Mouse (Mus musculus): Measurements from ENCODE around the gene Plekha3. TPM values are rescaled to one million over a fixed set of nuclear protein-coding genes. Genes with fewer than 3 reads are reported as not detected.

Gene Plekha3
- polyA plus RNA-seq, 1 experiment from 2014 or later = 9.5 TPM

DNA sequence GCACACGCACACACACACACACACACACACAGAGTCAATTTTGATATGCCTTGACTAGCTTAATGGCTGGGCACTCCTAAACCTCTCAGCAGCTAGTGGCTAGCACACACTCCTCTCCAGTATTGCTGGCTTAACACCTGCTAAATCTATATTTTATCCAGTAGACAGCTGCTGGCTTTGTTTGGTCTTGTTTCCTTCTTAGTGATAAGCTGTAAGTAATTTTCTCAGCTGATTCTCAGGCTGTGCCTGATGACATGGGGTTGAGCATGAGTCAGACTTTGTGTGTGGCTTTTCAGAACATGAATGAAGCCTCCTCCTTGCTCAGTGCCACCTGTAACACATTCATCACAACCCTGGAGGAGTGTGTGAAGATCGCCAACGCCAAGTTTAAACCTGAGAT is 11.9 kb downstream of the Plekha3 start:
- H3K9me3 ChIP-seq = no peaks in the 10 kb centered on the region
- H3K27me3 ChIP-seq (replicated peaks) = no peaks in the 10 kb centered on the region
- no peak overlapping the region for H3K4me2 ChIP-seq (replicated peaks)
- H3K36me3 ChIP-seq = peaks cover 30% of the 10 kb centered on the region
- H3K4me1 ChIP-seq (replicated peaks) = no peaks in the 10 kb centered on the region
- ATAC-seq = no peak
- 88% methylated on average over 3 of the region's 3 CpGs for WGBS
- no peak overlapping the region for H3K27ac ChIP-seq
- H3K9ac ChIP-seq = no peak overlapping the region
- no peak overlapping the region for H3K4me3 ChIP-seq (replicated peaks)

DNA sequence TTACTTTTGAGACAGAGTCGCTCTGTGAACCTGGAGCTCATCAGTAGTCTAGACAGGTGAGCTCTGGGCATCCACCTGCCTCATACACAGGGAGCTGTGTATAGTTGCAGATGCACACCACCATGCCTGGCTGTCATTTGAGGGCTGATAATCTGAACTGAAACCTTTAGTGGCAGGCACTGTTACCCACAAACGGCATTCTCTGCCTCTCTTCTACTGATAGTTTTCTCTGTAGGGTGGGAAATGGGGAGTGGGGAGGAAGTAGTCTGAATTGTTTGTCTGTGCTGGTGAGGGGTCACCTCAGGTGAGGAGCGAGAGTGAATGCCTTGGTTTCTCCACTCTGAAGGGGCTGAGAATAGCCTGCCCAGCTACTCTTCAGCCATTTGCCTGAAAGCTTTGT is 12.5 kb downstream of the Plekha3 start:
- 68% methylated on average over 3 of the region's 3 CpGs for WGBS
- Histone ChIP-seq H3K36me3 (peaks cover 30% of the 10 kb centered on the region), H3K9me3 (no peaks in the 10 kb centered on the region)

DNA sequence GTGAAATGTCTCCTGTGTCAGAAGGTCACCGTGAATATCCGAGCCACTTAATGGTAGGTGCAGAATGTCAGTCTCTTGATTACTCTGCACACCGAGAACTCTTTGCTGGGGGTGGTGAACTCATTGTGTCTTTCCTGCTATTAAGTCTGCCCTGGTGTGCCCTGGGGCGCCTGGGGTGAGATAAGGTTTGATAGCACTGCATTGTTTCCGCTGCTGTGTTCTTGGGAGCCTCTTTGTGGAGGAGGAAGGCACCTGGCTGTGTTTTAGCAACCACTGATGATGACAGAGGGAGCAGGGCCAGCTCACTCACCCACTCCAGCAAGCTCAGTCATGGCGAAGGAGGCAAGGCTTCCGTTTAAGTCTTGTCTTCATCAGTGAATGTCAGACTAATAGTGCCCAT is 13.1 kb downstream of the Plekha3 start:
- WGBS = 49% methylated on average over 7 of the region's 7 CpGs
- no peak overlapping the region for H3K9ac ChIP-seq
- H3K27me3 ChIP-seq (replicated peaks) = no peaks in the 10 kb centered on the region
- ATAC-seq = peak; percentile 31; the same call in 1 of the 2 replicates
- no peak overlapping the region for H3K4me3 ChIP-seq (replicated peaks)
- H3K27ac ChIP-seq = no peak overlapping the region
- H3K4me2 ChIP-seq (replicated peaks) = no peak overlapping the region
- no peaks in the 10 kb centered on the region for H3K9me3 ChIP-seq
- no peaks in the 10 kb centered on the region for H3K4me1 ChIP-seq (replicated peaks)
- peaks cover 35% of the 10 kb centered on the region for H3K36me3 ChIP-seq

More for the DNA sequence above, 12.5 kb downstream of the Plekha3 start:
- Histone ChIP-seq H3K4me1 (replicated peaks) (no peaks in the 10 kb centered on the region), H3K27ac (no peak overlapping the region), H3K9ac (no peak overlapping the region), H3K4me3 (replicated peaks) (no peak overlapping the region), H3K27me3 (replicated peaks) (no peaks in the 10 kb centered on the region), H3K4me2 (replicated peaks) (no peak overlapping the region)
- no peak for ATAC-seq

DNA sequence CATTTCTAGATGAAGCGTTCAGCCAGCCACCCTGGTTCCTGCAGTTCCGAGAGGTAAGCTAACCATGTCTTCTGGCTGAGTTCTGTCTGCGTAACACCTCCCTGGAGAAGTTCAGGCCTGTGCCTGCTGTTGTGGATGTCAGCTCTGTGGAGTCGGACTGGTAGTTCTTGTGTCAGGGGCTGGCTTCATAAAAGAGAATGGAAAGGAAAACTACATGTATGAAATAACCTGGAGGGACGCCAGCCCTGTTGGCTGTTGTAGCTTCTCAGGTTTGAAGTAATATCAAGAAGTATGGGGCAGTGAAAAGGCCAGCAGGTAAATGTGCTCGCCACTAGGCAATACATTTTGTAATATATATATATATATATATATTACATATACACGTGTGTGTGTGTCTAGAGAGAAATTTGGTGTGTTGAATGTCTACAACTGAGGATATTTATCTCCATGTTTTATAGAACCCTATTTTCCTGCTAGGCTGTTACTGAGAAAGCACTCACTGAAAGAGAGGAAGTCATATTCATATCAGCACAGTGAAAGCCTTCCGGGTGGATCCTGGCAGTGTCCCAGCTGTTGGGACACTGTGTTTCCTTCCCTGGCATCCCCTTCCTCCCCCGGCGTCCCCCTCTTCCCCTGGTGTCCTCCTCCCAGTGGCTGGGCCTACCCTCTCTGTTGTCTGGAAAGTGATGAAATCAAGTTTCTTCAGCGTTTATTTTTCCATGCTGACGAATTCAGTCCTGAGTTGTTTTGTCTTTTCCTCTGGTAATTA is 15.5 kb downstream of the Plekha3 start:
- Histone ChIP-seq H3K27me3 (replicated peaks) (no peaks in the 10 kb centered on the region), H3K9me3 (no peaks in the 10 kb centered on the region), H3K4me2 (replicated peaks) (no peak overlapping the region), H3K36me3 (peaks cover 29% of the 10 kb centered on the region), H3K27ac (no peak overlapping the region), H3K4me1 (replicated peaks) (no peaks in the 10 kb centered on the region), H3K4me3 (replicated peaks) (no peak overlapping the region), H3K9ac (no peak overlapping the region)
- 80% methylated on average over 12 of the region's 12 CpGs for WGBS
- ATAC-seq = no peak

DNA sequence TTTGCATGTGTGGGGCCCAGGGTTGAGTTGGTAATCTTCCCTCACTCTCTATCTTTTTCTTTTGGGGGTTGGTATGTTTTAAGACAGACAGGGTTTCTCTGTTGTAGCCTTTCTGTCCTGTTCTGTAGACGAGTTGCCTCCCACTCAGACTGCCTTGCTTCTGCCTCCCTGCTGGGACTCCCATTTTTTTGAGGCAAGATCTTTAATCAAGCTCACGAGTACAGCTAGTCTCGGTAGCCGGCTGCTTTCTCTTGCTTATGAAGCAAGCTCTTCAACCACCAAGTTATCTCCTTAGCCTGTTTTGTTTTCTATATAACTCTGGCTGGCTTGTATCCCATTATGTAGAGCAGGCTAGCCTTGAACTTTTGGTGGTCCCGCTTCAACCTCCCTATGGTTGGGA is 18.7 kb downstream of the Plekha3 start:
- Histone ChIP-seq H3K9me3 (no peaks in the 10 kb centered on the region), H3K27ac (no peak overlapping the region), H3K27me3 (replicated peaks) (no peaks in the 10 kb centered on the region), H3K4me2 (replicated peaks) (no peak overlapping the region), H3K9ac (no peak overlapping the region), H3K4me1 (replicated peaks) (no peaks in the 10 kb centered on the region), H3K4me3 (replicated peaks) (no peak overlapping the region), H3K36me3 (peaks cover 14% of the 10 kb centered on the region)
- no peak for ATAC-seq
- WGBS = 89% methylated on average over 5 of the region's 5 CpGs

DNA sequence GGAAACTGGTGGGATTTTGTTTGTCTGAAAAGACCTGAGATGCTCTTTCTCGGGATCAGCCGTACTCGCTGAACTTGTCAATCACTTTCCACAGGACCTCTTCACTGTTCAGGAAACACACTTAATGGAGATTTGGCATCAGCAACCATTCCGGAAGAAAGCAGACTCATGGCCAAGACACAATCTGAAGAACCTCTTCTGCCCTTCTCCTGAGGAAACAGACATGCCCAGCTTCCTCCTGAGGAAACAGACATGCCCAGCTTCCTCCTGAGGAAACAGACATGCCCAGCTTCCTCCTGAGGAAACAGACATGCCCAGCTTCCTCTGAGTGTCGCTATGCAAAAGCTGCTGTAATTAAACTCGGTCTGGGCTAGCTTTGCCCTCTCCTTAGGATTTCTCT is 20.2 kb downstream of the Plekha3 start:
- Histone ChIP-seq H3K27ac (no peak overlapping the region), H3K4me2 (replicated peaks) (no peak overlapping the region), H3K9ac (no peak overlapping the region), H3K4me3 (replicated peaks) (no peak overlapping the region), H3K27me3 (replicated peaks) (no peaks in the 10 kb centered on the region), H3K9me3 (no peaks in the 10 kb centered on the region), H3K36me3 (peaks cover 14% of the 10 kb centered on the region; the same call in 1 of the 2 replicates), H3K4me1 (replicated peaks) (no peaks in the 10 kb centered on the region)
- no peak for ATAC-seq
- WGBS = 83% methylated on average over 6 of the region's 6 CpGs

DNA sequence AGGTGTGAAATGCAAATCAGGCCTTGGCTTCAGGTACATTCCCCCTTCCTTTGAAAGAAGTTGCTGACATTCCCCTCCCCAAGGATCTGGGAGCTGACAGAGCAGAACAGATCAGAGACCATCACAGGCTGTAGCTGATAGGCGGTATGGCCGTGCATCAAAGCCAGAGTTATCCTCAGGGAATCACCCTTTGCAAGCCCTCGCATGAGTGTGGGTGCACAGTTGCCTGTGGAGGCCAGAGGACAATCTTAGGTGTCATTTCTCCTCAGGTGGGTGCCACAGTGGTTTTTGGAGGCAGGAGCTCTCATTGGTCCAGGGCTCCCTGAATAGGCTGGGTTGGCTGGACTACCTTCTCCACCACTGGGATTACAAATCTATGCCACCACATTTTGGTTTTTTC is 27.1 kb downstream of the Plekha3 start:
- Histone ChIP-seq H3K9me3 (no peaks in the 10 kb centered on the region), H3K9ac (no peak overlapping the region), H3K27ac (no peak overlapping the region), H3K4me3 (replicated peaks) (no peak overlapping the region), H3K4me1 (replicated peaks) (no peaks in the 10 kb centered on the region), H3K36me3 (no peaks in the 10 kb centered on the region), H3K27me3 (replicated peaks) (no peaks in the 10 kb centered on the region), H3K4me2 (replicated peaks) (no peak overlapping the region)
- no peak for ATAC-seq
- 83% methylated on average over 3 of the region's 3 CpGs for WGBS

DNA sequence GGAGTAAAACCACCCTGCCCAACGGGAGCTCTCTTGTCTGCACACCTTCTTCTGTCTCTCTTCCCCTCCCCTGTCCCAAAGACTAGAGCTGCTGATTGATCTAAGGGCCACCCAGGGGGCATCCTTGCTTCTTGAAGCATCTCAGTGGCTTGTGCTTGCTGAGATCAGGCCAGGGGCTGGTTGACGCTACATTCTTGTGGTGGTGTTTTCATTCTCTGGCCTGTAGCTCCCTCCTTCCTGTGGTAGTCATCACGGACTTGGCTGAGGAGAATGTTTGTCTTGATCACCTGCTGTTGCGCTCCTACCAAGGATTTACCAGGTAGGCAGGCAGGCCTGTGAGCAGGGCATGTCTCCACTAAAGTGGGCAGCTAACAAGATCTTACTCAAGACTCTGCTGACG is 27.7 kb downstream of the Plekha3 start:
- no peak for ATAC-seq
- Histone ChIP-seq H3K36me3 (no peaks in the 10 kb centered on the region), H3K9me3 (no peaks in the 10 kb centered on the region), H3K4me2 (replicated peaks) (no peak overlapping the region), H3K27ac (no peak overlapping the region), H3K4me1 (replicated peaks) (no peaks in the 10 kb centered on the region), H3K27me3 (replicated peaks) (no peaks in the 10 kb centered on the region), H3K9ac (no peak overlapping the region), H3K4me3 (replicated peaks) (no peak overlapping the region)
- 82% methylated on average over 5 of the region's 5 CpGs for WGBS

DNA sequence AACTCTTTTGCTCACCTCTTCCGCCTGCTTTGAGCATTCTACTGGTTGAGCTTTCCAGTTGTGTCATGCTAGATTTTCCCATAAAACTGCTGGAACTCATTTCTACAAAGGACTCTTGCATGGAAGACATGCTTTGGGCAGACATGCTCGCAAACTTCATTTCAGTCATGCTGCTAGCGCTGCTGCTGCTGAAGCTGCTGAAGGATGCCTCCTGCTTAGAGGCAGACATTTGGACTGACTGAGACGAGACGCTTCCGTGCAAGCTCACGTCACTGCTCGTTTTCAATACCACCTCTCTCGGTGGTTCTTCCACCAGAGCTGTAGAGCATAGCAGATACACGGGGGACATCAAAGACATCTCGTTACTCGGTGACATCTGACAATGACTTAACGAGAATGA is 30.6 kb downstream of the Plekha3 start:
- Histone ChIP-seq H3K27me3 (replicated peaks) (no peaks in the 10 kb centered on the region), H3K4me2 (replicated peaks) (no peak overlapping the region), H3K4me3 (replicated peaks) (no peak overlapping the region), H3K36me3 (peaks cover 4% of the 10 kb centered on the region; the same call in 1 of the 2 replicates), H3K9me3 (no peaks in the 10 kb centered on the region; the same call in 1 of the 2 replicates), H3K27ac (no peak overlapping the region), H3K9ac (no peak overlapping the region), H3K4me1 (replicated peaks) (no peaks in the 10 kb centered on the region)
- 88% methylated on average over 13 of the region's 13 CpGs for WGBS
- ATAC-seq = no peak

DNA sequence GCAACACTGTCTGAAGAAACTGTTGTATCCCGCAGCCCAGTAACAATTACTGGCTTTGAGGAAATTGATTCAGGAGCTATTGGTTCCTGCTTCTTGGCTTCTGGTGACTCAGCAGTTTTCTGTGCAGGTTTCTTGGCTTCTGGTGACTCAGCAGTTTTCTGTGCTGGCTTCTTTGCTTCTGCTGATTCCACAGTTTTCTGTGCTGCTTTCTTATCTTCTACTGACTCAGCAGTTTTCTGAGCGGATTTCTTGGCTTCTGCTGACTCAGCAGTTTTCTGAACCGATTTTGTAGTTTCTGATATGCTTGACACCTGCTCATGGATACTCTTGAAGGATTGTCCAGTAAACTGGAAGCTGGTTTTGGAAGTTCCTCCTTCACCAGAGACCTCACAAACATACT is 33.4 kb downstream of the Plekha3 start:
- ATAC-seq = no peak
- H3K9me3 ChIP-seq = peaks cover 3% of the 10 kb centered on the region; the same call in 1 of the 2 replicates
- no peak overlapping the region for H3K27ac ChIP-seq
- H3K4me2 ChIP-seq (replicated peaks) = no peak overlapping the region
- H3K4me1 ChIP-seq (replicated peaks) = no peaks in the 10 kb centered on the region
- WGBS = 86% methylated on average over 3 of the region's 3 CpGs
- no peak overlapping the region for H3K9ac ChIP-seq
- H3K36me3 ChIP-seq = peaks cover 4% of the 10 kb centered on the region; the same call in 1 of the 2 replicates
- H3K4me3 ChIP-seq (replicated peaks) = no peak overlapping the region
- H3K27me3 ChIP-seq (replicated peaks) = no peaks in the 10 kb centered on the region

DNA sequence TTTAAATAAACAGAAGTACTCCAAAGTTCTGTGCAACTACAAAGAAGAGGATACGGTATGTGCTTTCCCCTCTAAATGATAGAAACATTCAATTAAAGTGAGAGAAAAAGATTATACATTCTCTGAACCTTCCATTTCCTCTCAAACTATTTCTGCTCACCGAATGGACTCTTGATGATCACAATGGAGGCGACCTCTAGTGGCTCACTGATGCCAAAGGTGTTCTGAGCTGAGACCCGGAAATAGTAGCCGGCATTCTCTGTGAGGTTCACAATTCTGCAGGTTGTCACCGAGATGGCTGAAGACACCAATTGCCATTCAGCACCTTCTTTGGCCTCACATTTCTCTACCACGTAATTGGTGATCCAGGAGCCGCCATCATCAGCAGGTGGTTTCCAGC is 39.9 kb downstream of the Plekha3 start:
- Histone ChIP-seq H3K27me3 (replicated peaks) (no peaks in the 10 kb centered on the region), H3K9me3 (0 out of 2 replicates have a peak, but pooled peaks cover 3% of the 10 kb centered on the region), H3K27ac (no peak overlapping the region), H3K36me3 (no peaks in the 10 kb centered on the region), H3K4me1 (replicated peaks) (no peaks in the 10 kb centered on the region), H3K4me3 (replicated peaks) (no peak overlapping the region), H3K4me2 (replicated peaks) (no peak overlapping the region), H3K9ac (no peak overlapping the region)
- no peak for ATAC-seq
- 69% methylated on average over 8 of the region's 8 CpGs for WGBS

DNA sequence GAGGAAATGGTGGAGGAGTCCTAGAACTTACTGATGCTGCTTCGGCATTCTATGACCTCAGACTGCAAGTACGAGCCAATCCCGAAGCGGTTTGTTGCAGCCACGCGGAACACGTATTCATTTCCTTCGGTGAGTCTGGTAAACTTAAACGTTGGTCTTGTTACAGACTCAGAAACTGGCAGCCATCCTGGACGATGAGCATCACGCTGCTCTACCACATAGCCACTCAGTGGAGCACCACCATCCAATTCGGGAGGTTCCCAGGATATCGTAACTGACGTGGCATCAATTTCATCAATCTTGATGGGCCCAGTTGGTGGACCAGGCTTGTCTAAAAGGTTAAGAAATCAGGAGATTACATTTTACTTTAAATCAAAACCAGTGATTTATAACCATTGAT is 44.6 kb downstream of the Plekha3 start:
- no peaks in the 10 kb centered on the region for H3K9me3 ChIP-seq
- H3K4me3 ChIP-seq (replicated peaks) = no peak overlapping the region
- no peak overlapping the region for H3K9ac ChIP-seq
- WGBS = 94% methylated on average over 14 of the region's 14 CpGs
- ATAC-seq = no peak
- H3K36me3 ChIP-seq = no peaks in the 10 kb centered on the region
- no peak overlapping the region for H3K27ac ChIP-seq
- no peaks in the 10 kb centered on the region for H3K4me1 ChIP-seq (replicated peaks)
- H3K4me2 ChIP-seq (replicated peaks) = no peak overlapping the region
- no peaks in the 10 kb centered on the region for H3K27me3 ChIP-seq (replicated peaks)

Data from intestine, embryonic 15.5 days (tissue).